Mouse (Mus musculus) splenic B cell, adult 2 months (primary cell): ENCODE measurements at regions not wholly inside any gene's neighbourhood (a gene's known extent, or its start where the extent isn't known, plus 50 kb on each side); places are given as distances from the start of the nearest gene placed in this dataset.

Experiments
- DNase-seq: peaks from one replicate; pipeline ENCODE4 v3.0.0-alpha.2; 2011; ENCODE audit warnings: low read depth, low spot score
- H3K27me3 ChIP-seq: 2 replicates; pipeline ENCODE4 v1.6.1; 2012; ENCODE audit warnings: mild to moderate bottlenecking, low read length, moderate library complexity, mixed read lengths; ENCODE audit not compliant: control insufficient read depth, poor library complexity, insufficient read depth, severe bottlenecking
- H3K36me3 ChIP-seq: 2 replicates; pipeline ENCODE4 v1.6.1; 2012; ENCODE audit warnings: mild to moderate bottlenecking, low read length, moderate library complexity, mixed read lengths; ENCODE audit not compliant: control insufficient read depth, poor library complexity, insufficient read depth, severe bottlenecking

- DNase-seq, result no peak
- Histone ChIP-seq H3K27me3 (no peaks in the 10 kb centered on the region), H3K36me3 (no peaks in the 10 kb centered on the region)
These were observed 423.8 kb downstream of the Wdr11 start for GRCm38 (mm10) chr7:130015375-130016014.

- no peaks in the 10 kb centered on the region for H3K27me3 ChIP-seq
- H3K36me3 ChIP-seq, result no peaks in the 10 kb centered on the region
- DNase-seq, result no peak
These were observed 424.6 kb downstream of the Wdr11 start for GRCm38 (mm10) chr7:130016015-130016874.

GRCm38 (mm10) chr7:130018891-130019290 is 427.2 kb downstream of the Wdr11 start:
- DNase-seq, result no peak
- no peaks in the 10 kb centered on the region for H3K27me3 ChIP-seq
- H3K36me3 ChIP-seq, result no peaks in the 10 kb centered on the region

- DNase-seq, result no peak
- Histone ChIP-seq H3K27me3 (no peaks in the 10 kb centered on the region), H3K36me3 (no peaks in the 10 kb centered on the region)
These were observed 437.3 kb downstream of the Wdr11 start for GRCm38 (mm10) chr7:130028945-130029344.

- DNase-seq, result no peak
- no peaks in the 10 kb centered on the region for H3K27me3 ChIP-seq
- no peaks in the 10 kb centered on the region for H3K36me3 ChIP-seq
These were observed 439.0 kb downstream of the Wdr11 start for GRCm38 (mm10) chr7:130030711-130031110.

- no peaks in the 10 kb centered on the region for H3K36me3 ChIP-seq
- DNase-seq, result no peak
- no peaks in the 10 kb centered on the region for H3K27me3 ChIP-seq
These were observed 444.6 kb downstream of the Wdr11 start for GRCm38 (mm10) chr7:130036235-130036634.

- DNase-seq, result no peak
- Histone ChIP-seq H3K27me3 (no peaks in the 10 kb centered on the region), H3K36me3 (no peaks in the 10 kb centered on the region)
These were observed 445.3 kb downstream of the Wdr11 start for GRCm38 (mm10) chr7:130036845-130037572.

GRCm38 (mm10) chr7:130037573-130037925 is 445.9 kb downstream of the Wdr11 start:
- Histone ChIP-seq H3K27me3 (no peaks in the 10 kb centered on the region), H3K36me3 (no peaks in the 10 kb centered on the region)
- no peak for DNase-seq

- H3K36me3 ChIP-seq, result no peaks in the 10 kb centered on the region
- no peak for DNase-seq
These were observed 448.9 kb downstream of the Wdr11 start for GRCm38 (mm10) chr7:130040596-130040995.

GRCm38 (mm10) chr7:130041402-130041965 is 449.8 kb downstream of the Wdr11 start:
- no peaks in the 10 kb centered on the region for H3K36me3 ChIP-seq

More at GRCm38 (mm10) chr7:130040596-130040995, 448.9 kb downstream of the Wdr11 start:
- no peaks in the 10 kb centered on the region; the same call in 1 of the 2 replicates for H3K27me3 ChIP-seq

GRCm38 (mm10) chr7:130042296-130042910 is 450.7 kb downstream of the Wdr11 start:
- DNase-seq, result no peak
- Histone ChIP-seq H3K27me3 (no peaks in the 10 kb centered on the region; the same call in 1 of the 2 replicates), H3K36me3 (no peaks in the 10 kb centered on the region)

More at GRCm38 (mm10) chr7:130041402-130041965, 449.8 kb downstream of the Wdr11 start:
- no peak for DNase-seq
- no peaks in the 10 kb centered on the region; the same call in 1 of the 2 replicates for H3K27me3 ChIP-seq

GRCm38 (mm10) chr7:130043397-130044234 is 452.0 kb downstream of the Wdr11 start:
- Histone ChIP-seq H3K36me3 (no peaks in the 10 kb centered on the region), H3K27me3 (no peaks in the 10 kb centered on the region; the same call in 1 of the 2 replicates)
- DNase-seq, result no peak

- no peaks in the 10 kb centered on the region; the same call in 1 of the 2 replicates for H3K27me3 ChIP-seq
- no peaks in the 10 kb centered on the region for H3K36me3 ChIP-seq
- DNase-seq, result no peak
These were observed 452.5 kb downstream of the Wdr11 start for GRCm38 (mm10) chr7:130044235-130044553.
